Mouse (Mus musculus) heart, embryonic 14.5 days (tissue): ENCODE measurements around the gene Ccdc153. TPM values are rescaled to one million over a fixed set of nuclear protein-coding genes. Genes with fewer than 3 reads are reported as not detected.

Experiments used
- ATAC-seq: fragments of 200-750 bp; cut with Nextera tagmentation; 2 replicates; pipeline ENCODE4 v1.8.0; 2017; ENCODE audit warnings: low read depth, moderate TSS enrichment; ENCODE audit not compliant: insufficient number of reproducible peaks, insufficient read depth, low FRiP score
- H3K27ac ChIP-seq, 2 experiments: fragments of 200-500 bp in 1 of 2; fragments of 300-500 bp in 1 of 2; sonication (generic) in 1 of 2; replicated peaks in 1 of 2; 2 replicates each; pipeline ENCODE4 v1.5.1; 2012 to 2014; ENCODE audit warnings: low read depth in 2 of 2, low read length in 2 of 2, control low read depth in 1 of 2, mild to moderate bottlenecking in 1 of 2, mixed read lengths in 1 of 2; ENCODE audit not compliant: control insufficient read depth in 1 of 2, insufficient read depth in 1 of 2
- H3K27me3 ChIP-seq: fragments of 300-500 bp; sonication (generic); 2 replicates; pipeline ENCODE4 v1.6.1; 2014; ENCODE audit warnings: mild to moderate bottlenecking, low read length, control low read depth; ENCODE audit not compliant: control insufficient read depth, insufficient read depth
- H3K36me3 ChIP-seq: fragments of 300-500 bp; sonication (generic); 2 replicates; pipeline ENCODE4 v1.6.1; 2014; ENCODE audit warnings: mild to moderate bottlenecking, control low read depth, low read length, mixed read lengths; ENCODE audit not compliant: control insufficient read depth, insufficient read depth
- H3K4me1 ChIP-seq, 2 experiments: fragments of 200-500 bp in 1 of 2; fragments of 300-500 bp in 1 of 2; sonication (generic) in 1 of 2; 2 replicates each; pipeline ENCODE4 v1.6.1; 2012 to 2014; ENCODE audit warnings: low read length in 2 of 2, control low read depth in 1 of 2, mixed read lengths in 1 of 2; ENCODE audit not compliant: control insufficient read depth in 2 of 2, insufficient read depth in 2 of 2
- H3K4me2 ChIP-seq: fragments of 300-500 bp; sonication (generic); 2 replicates; pipeline ENCODE4 v1.6.1; 2014; ENCODE audit warnings: mild to moderate bottlenecking, low read length
- H3K4me3 ChIP-seq, 2 experiments: fragments of 200-500 bp in 1 of 2; fragments of 300-500 bp in 1 of 2; sonication (generic) in 1 of 2; 2 replicates each; pipeline ENCODE4 v1.5.1; 2012 to 2014; ENCODE audit warnings: low read length in 2 of 2, mild to moderate bottlenecking in 2 of 2, control low read depth in 1 of 2, low read depth in 1 of 2, moderate library complexity in 1 of 2; ENCODE audit not compliant: control insufficient read depth in 1 of 2, insufficient read depth in 1 of 2
- H3K9ac ChIP-seq: fragments of 300-500 bp; sonication (generic); 2 replicates; pipeline ENCODE4 v1.6.1; 2014; ENCODE audit warnings: mild to moderate bottlenecking, low read length
- H3K9me3 ChIP-seq: fragments of 300-500 bp; sonication (generic); 2 replicates; pipeline ENCODE4 v1.6.1; 2016; ENCODE audit warnings: low read length, control low read depth; ENCODE audit not compliant: control insufficient read depth
- WGBS: fragments of 180-500 bp; shearing (Covaris S2); extraction: QIAGEN DNeasy Blood & Tissue Kit; methylation state at CpG from one replicate; pipeline ENCODE4 v1.1.7; 2014; 5-methylcytosine and 5-hydroxymethylcytosine counted together
- polyA plus RNA-seq: library from polyadenylated mRNA; unstranded; fragments of >200 nt; fragmentation: Nextera tagmentation; extraction: Ambion mirVana; gene quantifications from 2 replicates; pipeline ENCODE4 v1.2.1, GENCODE M21; 2014

The Ccdc153 gene
- polyA plus RNA-seq, 1 experiment from 2014 or later, result not detected

- ATAC-seq, result no peak
- Histone ChIP-seq H3K9me3 (no peaks in the 10 kb centered on the region), H3K27ac (peak overlapping the region in 1 of 2 experiments; percentile 85; a peak in 1 of 4 replicates), H3K4me3 (no peak overlapping the region), H3K4me1 (peaks cover 5 to 6% of the 10 kb centered on the region in 2 experiments; a peak in 3 of 4 replicates), H3K9ac (peak overlapping the region; percentile 90; the same call in 1 of the 2 replicates), H3K27me3 (no peaks in the 10 kb centered on the region), H3K36me3 (peaks cover 18% of the 10 kb centered on the region), H3K4me2 (peak overlapping the region; percentile 81)
- WGBS, result 67% methylated on average over 8 of the region's 8 CpGs
Observed at GRCm38 (mm10) chr9:44266478-44267226, 26.2 kb downstream of the Ccdc153 start.

GRCm38 (mm10) chr9:44267319-44268026 is 27.0 kb downstream of the Ccdc153 start:
- Histone ChIP-seq H3K4me1 (peaks cover 5 to 6% of the 10 kb centered on the region in 2 experiments; a peak in 3 of 4 replicates), H3K36me3 (peaks cover 12% of the 10 kb centered on the region; the same call in 1 of the 2 replicates), H3K9me3 (no peaks in the 10 kb centered on the region), H3K4me2 (peak overlapping the region; percentile 81), H3K27ac (peak overlapping the region; percentile 80 to 85), H3K9ac (peak overlapping the region; percentile 90), H3K4me3 (peak overlapping the region; percentile 52 to 60), H3K27me3 (no peaks in the 10 kb centered on the region)
- WGBS, result 5% methylated on average over 23 of the region's 23 CpGs
- ATAC-seq, result 0 out of 2 replicates have a peak, but pooled peaks have one; percentile 48

- Histone ChIP-seq H3K36me3 (0 out of 2 replicates have a peak, but pooled peaks cover 7% of the 10 kb centered on the region), H3K9me3 (no peaks in the 10 kb centered on the region), H3K27me3 (no peaks in the 10 kb centered on the region), H3K27ac (peak overlapping the region; percentile 80 to 85), H3K4me1 (peaks cover 5 to 6% of the 10 kb centered on the region in 2 experiments; a peak in 3 of 4 replicates), H3K4me3 (peak overlapping the region; percentile 52 to 60), H3K9ac (peak overlapping the region; percentile 90), H3K4me2 (peak overlapping the region; percentile 81)
- WGBS, result 4% methylated on average over 27 of the region's 28 CpGs
- ATAC-seq, result peak; percentile 87
Observed at GRCm38 (mm10) chr9:44268027-44268360, 27.5 kb downstream of the Ccdc153 start.

GRCm38 (mm10) chr9:44268432-44268831 is 28.0 kb downstream of the Ccdc153 start, which contains the start of gene Nlrx1:
TSS of gene Nlrx1 (minus strand) at chr9:44268599.
- ATAC-seq, result no peak
- peaks cover 5 to 6% of the 10 kb centered on the region in 2 experiments; a peak in 3 of 4 replicates for H3K4me1 ChIP-seq
- 73% methylated on average over 6 of the region's 6 CpGs for WGBS

GRCm38 (mm10) chr9:44269077-44269476 is 28.6 kb downstream of the Ccdc153 start:
- ATAC-seq, result no peak
- no peaks in the 10 kb centered on the region for H3K27me3 ChIP-seq
- 79% methylated on average over 3 of the region's 3 CpGs for WGBS
- H3K9me3 ChIP-seq, result no peaks in the 10 kb centered on the region
- H3K4me2 ChIP-seq, result no peak overlapping the region
- no peak overlapping the region for H3K9ac ChIP-seq
- H3K4me1 ChIP-seq, result peaks cover 5 to 6% of the 10 kb centered on the region in 2 experiments; a peak in 3 of 4 replicates
- H3K36me3 ChIP-seq, result 0 out of 2 replicates have a peak, but pooled peaks cover 2% of the 10 kb centered on the region
- no peak overlapping the region for H3K4me3 ChIP-seq
- H3K27ac ChIP-seq, result no peak overlapping the region

More at GRCm38 (mm10) chr9:44268432-44268831, 28.0 kb downstream of the Ccdc153 start, which contains the start of gene Nlrx1:
- H3K9ac ChIP-seq, result peak within 1 kb of the TSS; percentile 90
- peak within 1 kb of the TSS; percentile 81 for H3K4me2 ChIP-seq
- H3K9me3 ChIP-seq, result no peaks in the 10 kb centered on the region
- no peaks in the 10 kb centered on the region for H3K27me3 ChIP-seq
- peak within 1 kb of the TSS; percentile 80 to 85 for H3K27ac ChIP-seq
- H3K36me3 ChIP-seq, result 0 out of 2 replicates have a peak, but pooled peaks cover 3% of the 10 kb centered on the region
- peak within 1 kb of the TSS; percentile 52 to 60 for H3K4me3 ChIP-seq

- H3K27me3 ChIP-seq, result no peaks in the 10 kb centered on the region
- H3K9ac ChIP-seq, result no peak overlapping the region
- no peak for ATAC-seq
- H3K4me2 ChIP-seq, result no peak overlapping the region
- no peaks in the 10 kb centered on the region for H3K9me3 ChIP-seq
- 79% methylated on average over 4 of the region's 4 CpGs for WGBS
- no peak overlapping the region for H3K4me3 ChIP-seq
- H3K36me3 ChIP-seq, result no peaks in the 10 kb centered on the region
- H3K27ac ChIP-seq, result no peak overlapping the region
- peaks cover 5 to 6% of the 10 kb centered on the region in 2 experiments; a peak in 3 of 4 replicates for H3K4me1 ChIP-seq
Observed at GRCm38 (mm10) chr9:44269973-44270372, 29.5 kb downstream of the Ccdc153 start.

GRCm38 (mm10) chr9:44283183-44283582 is 42.7 kb downstream of the Ccdc153 start:
- WGBS, result 31% methylated on average over 5 of the region's 5 CpGs
- no peak overlapping the region for H3K4me3 ChIP-seq
- H3K9me3 ChIP-seq, result no peaks in the 10 kb centered on the region
- H3K4me1 ChIP-seq, result peaks cover 2 to 9% of the 10 kb centered on the region in 2 experiments; a peak in 3 of 4 replicates
- H3K27ac ChIP-seq, result no peak overlapping the region
- no peak overlapping the region for H3K4me2 ChIP-seq
- 0 out of 2 replicates have a peak, but pooled peaks cover 5% of the 10 kb centered on the region for H3K36me3 ChIP-seq
- peaks cover 10% of the 10 kb centered on the region for H3K27me3 ChIP-seq
- no peak overlapping the region for H3K9ac ChIP-seq
- ATAC-seq, result no peak
